Mouse (Mus musculus): ENCODE results near the gene Kmt2c. TPM values are rescaled to one million over a fixed set of nuclear protein-coding genes. Genes with fewer than 3 reads are reported as not detected.
"Not testable (repeated sequence)": the region's sequence is repeated elsewhere in the genome, so short reads cannot be mapped to it uniquely, and the experiment has no call there.

Kmt2c gene
- total RNA-seq, 2 experiments from 2014 or later: 25.8 to 64.3 TPM

GRCm38 (mm10) chr5:25252825-25253544, 245.6 kb downstream of the Kmt2c start:
- no peak for ATAC-seq (replicated peaks; ENCODE audit: low FRiP score, low TSS enrichment, poor library complexity, severe bottlenecking)

- ATAC-seq (replicated peaks; ENCODE audit: low FRiP score, low TSS enrichment, poor library complexity, severe bottlenecking): no peak
These were observed 246.2 kb downstream of the Kmt2c start for GRCm38 (mm10) chr5:25252423-25252822.

GRCm38 (mm10) chr5:25247036-25247435, 251.5 kb downstream of the Kmt2c start:
- no peak for ATAC-seq (replicated peaks; ENCODE audit: low FRiP score, low TSS enrichment, poor library complexity, severe bottlenecking)

- no peak for ATAC-seq (replicated peaks; ENCODE audit: low FRiP score, low TSS enrichment, poor library complexity, severe bottlenecking)
These were observed 252.1 kb downstream of the Kmt2c start for GRCm38 (mm10) chr5:25246473-25246865.

GRCm38 (mm10) chr5:25245806-25246472, 252.6 kb downstream of the Kmt2c start:
- ATAC-seq (replicated peaks; ENCODE audit: low FRiP score, low TSS enrichment, poor library complexity, severe bottlenecking): no peak

- no peak for ATAC-seq (replicated peaks; ENCODE audit: low FRiP score, low TSS enrichment, poor library complexity, severe bottlenecking)
These were observed 255.5 kb downstream of the Kmt2c start for GRCm38 (mm10) chr5:25243101-25243500.

DNA sequence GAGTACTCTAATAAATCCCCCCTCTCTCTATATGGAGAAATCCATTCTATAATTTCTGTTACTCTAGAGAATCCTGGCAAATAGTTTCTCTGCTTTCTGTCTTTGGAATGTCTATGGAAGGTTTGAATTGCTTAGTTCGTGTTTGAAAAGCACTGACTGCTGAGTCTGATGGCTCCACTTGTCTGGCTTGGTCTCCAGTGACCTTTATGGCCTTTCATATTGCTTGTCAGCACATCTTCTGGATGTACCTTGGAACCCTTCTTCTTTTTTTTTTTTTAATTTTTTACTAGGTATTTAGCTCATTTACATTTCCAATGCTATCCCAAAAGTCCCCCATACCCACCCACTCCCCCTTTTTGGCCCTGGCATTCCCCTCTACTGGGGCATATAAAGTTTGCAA, 274.2 kb downstream of the Kmt2c start:
- not testable (repeated sequence) for ATAC-seq (replicated peaks; ENCODE audit: low FRiP score, low TSS enrichment, poor library complexity, severe bottlenecking)

GRCm38 (mm10) chr5:25222752-25223702, 275.6 kb downstream of the Kmt2c start, which contains the start of gene E130116L18Rik:
Gene E130116L18Rik (minus strand): TSS chr5:25223153.
- peak; percentile 96 for ATAC-seq (replicated peaks; ENCODE audit: low FRiP score, low TSS enrichment, poor library complexity, severe bottlenecking)

Other genes with a start within 250 kb of the Kmt2c start
- gene Cct8l1, start 17.3 kb upstream of the Kmt2c start, total RNA-seq (2014; fragmentation: Nextera tagmentation): not detected in 2 replicates
- not detected in 2 replicates for gene Cct8l1, start 17.3 kb upstream of the Kmt2c start, total RNA-seq (2017)
- gene Xrcc2, start 207.0 kb upstream of the Kmt2c start, total RNA-seq (2014; fragmentation: Nextera tagmentation): 18.5 and 31.4 TPM in 2 replicates
- gene Xrcc2, start 207.0 kb upstream of the Kmt2c start, total RNA-seq (2017): 12.3 and 14.3 TPM in 2 replicates